Mouse (Mus musculus) erythroblast, embryonic 14.5 days (primary cell): ENCODE measurements around the gene Sesn1.

Source experiments
- GATA1 ChIP-seq: IDR thresholded peaks from 2 replicates; pipeline ENCODE4 v1.6.1; 2012; ENCODE audit warnings: low read length, inconsistent platforms, mixed read lengths
- TAL1 ChIP-seq: IDR thresholded peaks from 3 replicates; pipeline ENCODE4 v1.6.1; 2012; ENCODE audit warnings: low read length, inconsistent platforms, mixed read lengths

DNA sequence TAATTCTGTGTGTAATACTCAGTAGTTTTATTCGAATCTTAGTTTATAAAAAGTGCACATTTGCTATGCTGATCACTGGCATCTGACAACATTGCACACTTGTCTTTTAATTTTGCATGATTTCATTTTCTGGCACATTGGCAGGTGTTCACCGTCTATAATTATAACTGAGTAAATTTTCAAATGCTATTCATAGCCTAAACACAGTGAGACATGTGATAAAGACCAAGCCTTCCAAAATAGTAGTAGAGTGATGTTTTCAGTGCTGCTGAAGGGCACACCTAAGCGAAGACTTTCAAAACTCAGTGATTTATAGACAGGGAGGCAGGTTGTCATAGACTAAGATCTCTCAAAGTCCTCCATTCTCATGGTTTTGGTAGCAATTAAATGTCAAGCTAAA is 9.6 kb downstream of the Sesn1 start:
- no peak for TF ChIP-seq GATA1
- no peak for TF ChIP-seq TAL1
